Mouse (Mus musculus): Measurements from ENCODE around the gene Smchd1.
"Not testable (repeated sequence)": the region's sequence is repeated elsewhere in the genome, so short reads cannot be mapped to it uniquely, and the experiment has no call there.

Smchd1 gene

GRCm38 (mm10) chr17:71444718-71445117, 30.4 kb downstream of the Smchd1 start:
- no peak for DNase-seq

GRCm38 (mm10) chr17:71444126-71444525, 31.0 kb downstream of the Smchd1 start:
- DNase-seq: no peak

GRCm38 (mm10) chr17:71443273-71443672, 31.9 kb downstream of the Smchd1 start:
- DNase-seq: no peak

- not testable (repeated sequence) for DNase-seq
Measured at GRCm38 (mm10) chr17:71422502-71422901, 52.6 kb downstream of the Smchd1 start.

- not testable (repeated sequence) for DNase-seq
Measured at GRCm38 (mm10) chr17:71419448-71419847, 55.7 kb downstream of the Smchd1 start.

GRCm38 (mm10) chr17:71417008-71417407, 58.1 kb downstream of the Smchd1 start:
- no peak for DNase-seq

- DNase-seq: no peak
Measured at GRCm38 (mm10) chr17:71387401-71387800, 87.7 kb downstream of the Smchd1 start.

- no peak for DNase-seq
Measured at GRCm38 (mm10) chr17:71380346-71380745, 94.8 kb downstream of the Smchd1 start.

- DNase-seq: no peak
Measured at GRCm38 (mm10) chr17:71377901-71378300, 97.2 kb downstream of the Smchd1 start.

GRCm38 (mm10) chr17:71355526-71355925, 119.6 kb downstream of the Smchd1 start:
- no peak for DNase-seq

- no peak for DNase-seq
Measured at GRCm38 (mm10) chr17:71354205-71354604, 120.9 kb downstream of the Smchd1 start.

- no peak for DNase-seq
Measured at GRCm38 (mm10) chr17:71348188-71348587, 127.0 kb downstream of the Smchd1 start.

GRCm38 (mm10) chr17:71342006-71342405, 133.1 kb downstream of the Smchd1 start:
- no peak for DNase-seq

GRCm38 (mm10) chr17:71338627-71339026, 136.5 kb downstream of the Smchd1 start:
- no peak for DNase-seq

- no peak for DNase-seq
Measured at GRCm38 (mm10) chr17:71337546-71337945, 137.6 kb downstream of the Smchd1 start.

- DNase-seq: no peak
Measured at GRCm38 (mm10) chr17:71336421-71336820, 138.7 kb downstream of the Smchd1 start.

- DNase-seq: no peak
Measured at GRCm38 (mm10) chr17:71332298-71332697, 142.8 kb downstream of the Smchd1 start.

GRCm38 (mm10) chr17:71320731-71321130, 154.4 kb downstream of the Smchd1 start:
- DNase-seq: not testable (repeated sequence)

- no peak for DNase-seq
Measured at GRCm38 (mm10) chr17:71319361-71319760, 155.8 kb downstream of the Smchd1 start.

GRCm38 (mm10) chr17:71317571-71317970, 157.6 kb downstream of the Smchd1 start:
- no peak for DNase-seq

- no peak for DNase-seq
Measured at GRCm38 (mm10) chr17:71314315-71314714, 160.8 kb downstream of the Smchd1 start.

- peak; percentile 64 for DNase-seq
Measured at GRCm38 (mm10) chr17:71311340-71312171, 163.6 kb downstream of the Smchd1 start, which contains the start of gene Emilin2. TSS of gene Emilin2 (minus strand) at chr17:71311978.

GRCm38 (mm10) chr17:71310486-71311339, 164.4 kb downstream of the Smchd1 start:
- DNase-seq: peak; percentile 12
